Mouse (Mus musculus) E14TG2a.4 (cell line): Measurements from ENCODE around the gene Otop2.

ENCODE experiments used
- H3K27me3 ChIP-seq: 2 replicates; pipeline ENCODE4 v1.6.1; 2014; ENCODE audit warnings: low read length, control low read depth; ENCODE audit not compliant: insufficient read depth
- H3K36me3 ChIP-seq: 2 replicates; pipeline ENCODE4 v1.6.1; 2014; ENCODE audit warnings: low read length, control low read depth; ENCODE audit not compliant: insufficient read depth
- H3K4me1 ChIP-seq: replicated peaks from 2 replicates; pipeline ENCODE4 v1.6.1; 2014; ENCODE audit warnings: low read depth, low read length, control low read depth
- H3K4me3 ChIP-seq: replicated peaks from 2 replicates; pipeline ENCODE4 v1.5.1; 2014; ENCODE audit warnings: mild to moderate bottlenecking, low read length
- H3K9me3 ChIP-seq: 2 replicates; pipeline ENCODE4 v1.6.1; 2014; ENCODE audit warnings: low read length, control low read depth
- CTCF ChIP-seq: conservative IDR thresholded peaks from 2 replicates; pipeline ENCODE4 v1.5.1; 2014; ENCODE audit warnings: low read length
- NANOG ChIP-seq: IDR thresholded peaks from 2 replicates; pipeline ENCODE4 v1.6.1; 2014; ENCODE audit warnings: borderline replicate concordance, low read length, mixed read lengths
- POU5F1 ChIP-seq: IDR thresholded peaks from 2 replicates; pipeline ENCODE4 v1.6.1; 2014; ENCODE audit warnings: low read length, borderline replicate concordance

The Otop2 gene

DNA sequence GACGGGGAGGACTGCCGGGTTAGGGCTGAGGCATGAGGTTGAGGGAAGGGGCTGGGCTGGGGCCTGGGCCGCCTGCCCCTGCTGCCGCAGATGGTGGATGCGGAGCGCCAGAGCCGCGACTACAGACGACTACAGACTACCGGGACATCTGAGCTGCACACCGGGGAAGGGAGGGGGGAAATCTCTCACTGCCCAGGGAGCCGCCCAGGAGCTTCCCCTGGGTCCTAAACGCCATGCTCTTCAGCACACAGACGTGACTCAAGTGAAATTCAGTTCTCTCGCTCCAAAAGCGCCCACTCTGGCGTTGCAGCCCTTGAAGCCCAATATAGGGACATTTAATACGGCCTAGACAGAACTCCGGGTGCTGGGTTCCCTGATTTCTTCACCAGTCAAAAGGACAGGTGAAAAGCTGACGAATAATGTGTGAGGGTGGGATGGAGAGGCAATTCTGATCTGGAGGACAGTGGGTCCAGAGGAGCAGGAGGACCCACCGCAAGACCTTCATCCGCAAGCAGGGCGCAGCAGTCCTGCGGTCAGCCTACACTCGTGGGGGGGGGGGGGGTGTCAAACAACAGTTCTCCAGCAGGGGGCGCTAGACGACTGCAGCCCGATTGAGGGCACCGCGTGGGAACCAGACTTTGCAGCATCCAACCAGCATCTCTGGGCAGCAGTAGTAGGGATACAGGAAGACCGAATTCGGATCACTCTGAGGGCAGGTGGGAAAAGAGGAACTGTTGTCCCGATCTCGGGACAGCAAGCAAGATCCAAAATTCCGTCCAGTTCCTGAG is 15.1 kb downstream of the Otop2 start, which contains the start of gene Ush1g:
Gene Ush1g (minus strand): TSS at position 136 of the 788 bp plus-strand sequence.
- Histone ChIP-seq H3K4me3 (peak within 1 kb of the TSS; percentile 60), H3K9me3 (no peaks in the 10 kb centered on the region), H3K27me3 (peaks cover 83% of the 10 kb centered on the region), H3K4me1 (peaks cover 72% of the 10 kb centered on the region), H3K36me3 (no peaks in the 10 kb centered on the region)
- TF ChIP-seq NANOG (no peak), POU5F1 (no peak), CTCF (peak; percentile 81)

DNA sequence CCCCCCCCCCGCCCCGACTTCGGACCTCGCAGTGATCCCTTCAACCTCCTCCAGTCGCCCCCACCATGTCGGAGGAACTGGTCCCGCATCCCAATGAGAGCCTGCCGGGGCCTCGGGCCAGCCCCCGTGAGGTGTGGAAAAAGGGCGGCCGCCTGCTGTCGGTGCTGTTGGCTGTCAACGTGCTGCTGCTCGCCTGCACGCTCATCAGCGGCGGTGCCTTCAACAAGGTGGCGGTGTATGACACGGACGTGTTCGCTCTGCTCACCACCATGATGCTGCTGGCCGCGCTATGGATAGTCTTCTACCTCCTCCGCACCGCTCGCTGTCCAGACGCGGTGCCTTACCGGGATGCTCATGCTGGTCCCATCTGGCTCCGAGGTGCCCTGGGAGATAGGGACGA is 16.4 kb downstream of the Otop2 start:
- H3K4me3 ChIP-seq: peak overlapping the region; percentile 60
- H3K9me3 ChIP-seq: no peaks in the 10 kb centered on the region
- TF ChIP-seq POU5F1: no peak
- TF ChIP-seq NANOG: no peak
- TF ChIP-seq CTCF: no peak
- no peaks in the 10 kb centered on the region for H3K36me3 ChIP-seq
- peaks cover 59% of the 10 kb centered on the region for H3K4me1 ChIP-seq
- H3K27me3 ChIP-seq: peaks cover 82% of the 10 kb centered on the region

DNA sequence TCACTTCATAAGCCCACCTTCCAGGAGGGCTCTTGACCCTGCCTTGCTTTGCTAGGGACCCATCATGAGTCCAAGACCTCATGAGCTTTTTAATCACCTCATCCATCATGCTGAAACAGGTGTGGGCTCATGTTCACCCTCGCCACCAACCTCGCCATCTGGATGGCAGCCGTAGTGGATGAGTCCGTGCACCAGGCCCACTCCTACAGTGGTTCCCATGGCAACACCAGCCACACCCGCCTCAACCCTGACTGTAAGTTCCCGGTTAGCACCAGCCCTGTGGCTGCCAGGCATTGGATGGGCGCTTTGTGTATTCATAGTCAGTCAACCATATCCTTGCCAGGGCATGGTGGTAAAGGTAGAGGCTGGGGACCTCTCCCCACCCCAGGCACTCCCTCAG is 19.8 kb downstream of the Otop2 start:
- H3K27me3 ChIP-seq: peaks cover 80% of the 10 kb centered on the region
- H3K4me3 ChIP-seq: no peak overlapping the region
- no peak for TF ChIP-seq POU5F1
- no peak for TF ChIP-seq NANOG
- TF ChIP-seq CTCF: no peak
- no peaks in the 10 kb centered on the region for H3K36me3 ChIP-seq
- H3K9me3 ChIP-seq: no peaks in the 10 kb centered on the region
- H3K4me1 ChIP-seq: peaks cover 38% of the 10 kb centered on the region

DNA sequence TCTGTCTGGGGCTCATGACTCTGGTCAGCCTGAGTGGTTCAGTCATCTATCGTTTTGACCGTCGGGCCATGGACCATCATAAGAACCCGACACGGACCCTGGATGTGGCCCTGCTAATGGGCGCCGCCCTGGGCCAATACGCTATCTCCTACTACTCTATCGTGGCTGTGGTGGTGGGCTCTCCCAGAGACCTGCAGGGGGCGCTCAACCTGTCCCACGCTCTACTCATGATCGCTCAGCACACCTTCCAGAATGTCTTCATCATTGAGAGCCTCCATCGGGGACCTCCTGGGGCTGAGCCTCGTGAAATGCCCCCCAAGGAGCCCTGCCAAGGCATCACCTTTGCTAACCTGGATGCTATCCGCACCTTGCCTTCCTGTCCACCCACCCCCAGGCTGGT is 22.4 kb downstream of the Otop2 start:
- H3K9me3 ChIP-seq: no peaks in the 10 kb centered on the region
- peaks cover 20% of the 10 kb centered on the region for H3K4me1 ChIP-seq
- no peak for TF ChIP-seq NANOG
- TF ChIP-seq CTCF: peak; percentile 68
- no peaks in the 10 kb centered on the region for H3K36me3 ChIP-seq
- peaks cover 80% of the 10 kb centered on the region for H3K27me3 ChIP-seq
- H3K4me3 ChIP-seq: no peak overlapping the region

DNA sequence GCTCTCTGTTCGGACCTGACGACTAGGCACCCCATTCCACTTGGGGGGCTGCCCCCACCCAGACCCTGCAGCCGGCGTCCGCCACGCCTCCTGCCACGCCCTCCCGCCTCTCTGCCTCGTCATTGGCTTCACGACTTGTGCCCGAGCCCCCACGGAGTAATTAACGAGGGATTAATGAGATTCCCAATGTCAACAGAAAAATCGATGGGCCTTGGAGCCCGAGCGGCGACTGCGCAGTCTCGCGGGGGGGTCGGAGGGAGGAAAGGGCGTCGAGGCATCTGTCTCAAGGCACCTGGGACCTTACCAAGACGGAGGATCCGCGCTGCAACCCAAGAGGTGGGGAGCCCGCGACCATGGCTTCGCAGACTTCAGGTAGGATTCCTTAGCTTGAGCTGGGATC is 27.6 kb downstream of the Otop2 start, which contains the start of gene Otop3:
Gene Otop3 (plus strand): TSS at position 201 of the 400 bp plus-strand sequence.
- H3K9me3 ChIP-seq: no peaks in the 10 kb centered on the region
- H3K36me3 ChIP-seq: no peaks in the 10 kb centered on the region
- peaks cover 19% of the 10 kb centered on the region for H3K4me1 ChIP-seq
- peaks cover 90% of the 10 kb centered on the region for H3K27me3 ChIP-seq
- H3K4me3 ChIP-seq: peak within 1 kb of the TSS; percentile 32; the same call in 1 of the 2 replicates
- TF ChIP-seq POU5F1 (no peak), CTCF (no peak), NANOG (no peak)

DNA sequence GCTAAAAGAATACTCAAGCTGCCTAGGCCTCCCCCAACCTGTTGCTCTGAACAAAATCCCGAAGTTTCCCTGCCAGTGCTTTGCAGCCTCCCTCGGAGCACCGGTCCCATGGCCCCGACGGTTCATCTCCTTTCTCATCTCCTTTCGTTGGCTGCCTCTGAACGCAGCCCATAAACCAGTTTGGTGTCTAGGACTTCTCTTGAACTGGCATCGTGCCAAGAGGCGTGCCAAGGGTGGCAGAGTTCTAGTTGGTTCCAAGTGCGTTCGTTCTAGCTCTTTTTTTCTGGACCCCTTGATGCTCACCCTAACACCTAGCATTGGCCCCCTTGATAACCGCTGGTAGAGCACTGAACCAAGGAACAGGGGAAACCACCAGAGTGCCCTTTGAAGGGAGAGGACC is 28.3 kb downstream of the Otop2 start:
- Histone ChIP-seq H3K36me3 (no peaks in the 10 kb centered on the region), H3K4me3 (no peak overlapping the region), H3K4me1 (peaks cover 19% of the 10 kb centered on the region), H3K9me3 (no peaks in the 10 kb centered on the region), H3K27me3 (peaks cover 90% of the 10 kb centered on the region)
- TF ChIP-seq NANOG: no peak
- no peak for TF ChIP-seq POU5F1
- no peak for TF ChIP-seq CTCF

DNA sequence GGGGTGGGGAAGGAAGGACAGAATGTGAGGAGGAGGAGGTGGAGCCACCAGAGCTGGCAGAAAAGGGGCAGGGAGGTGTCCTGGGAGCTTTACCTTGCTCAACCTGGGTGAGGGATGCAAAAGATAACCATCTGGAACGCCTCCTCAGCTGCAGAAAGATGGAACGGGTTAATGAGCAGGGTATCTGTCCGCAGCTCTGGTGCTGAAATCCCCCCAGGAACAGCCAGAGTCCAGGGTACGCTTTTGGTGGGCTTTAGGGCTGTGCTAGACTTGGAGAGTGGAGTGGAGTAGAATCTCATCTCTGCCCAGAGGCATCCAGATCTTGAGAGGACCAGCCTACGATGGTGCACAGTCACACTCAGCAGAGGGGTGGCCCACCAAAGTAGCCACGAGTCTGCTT is 29.2 kb downstream of the Otop2 start:
- Histone ChIP-seq H3K4me1 (peaks cover 19% of the 10 kb centered on the region), H3K4me3 (no peak overlapping the region), H3K9me3 (no peaks in the 10 kb centered on the region), H3K36me3 (no peaks in the 10 kb centered on the region), H3K27me3 (peaks cover 92% of the 10 kb centered on the region)
- TF ChIP-seq CTCF: no peak
- no peak for TF ChIP-seq POU5F1
- no peak for TF ChIP-seq NANOG

DNA sequence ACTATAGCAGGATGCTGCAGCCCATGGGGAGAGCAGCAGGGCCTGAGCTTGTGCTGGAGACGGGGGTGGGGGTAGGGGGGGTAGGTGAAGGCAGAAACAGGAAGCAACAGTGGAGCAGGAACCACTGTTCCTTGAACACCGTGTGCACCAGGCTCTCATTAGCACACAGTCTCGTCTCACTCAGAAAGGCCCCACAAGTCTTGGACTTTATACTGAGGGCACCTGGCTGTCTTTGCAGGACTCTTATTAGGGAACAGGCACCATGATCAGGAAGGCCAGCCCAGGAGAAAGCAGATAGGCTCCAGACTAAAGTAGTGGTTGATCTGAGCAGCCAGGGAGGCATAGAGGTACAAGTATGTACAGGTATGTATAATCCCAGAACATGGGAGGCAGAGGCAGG is 30.4 kb downstream of the Otop2 start:
- Histone ChIP-seq H3K4me3 (no peak overlapping the region), H3K36me3 (no peaks in the 10 kb centered on the region), H3K9me3 (no peaks in the 10 kb centered on the region), H3K4me1 (peaks cover 19% of the 10 kb centered on the region), H3K27me3 (peaks cover 84% of the 10 kb centered on the region)
- TF ChIP-seq CTCF (no peak), NANOG (no peak), POU5F1 (no peak)

DNA sequence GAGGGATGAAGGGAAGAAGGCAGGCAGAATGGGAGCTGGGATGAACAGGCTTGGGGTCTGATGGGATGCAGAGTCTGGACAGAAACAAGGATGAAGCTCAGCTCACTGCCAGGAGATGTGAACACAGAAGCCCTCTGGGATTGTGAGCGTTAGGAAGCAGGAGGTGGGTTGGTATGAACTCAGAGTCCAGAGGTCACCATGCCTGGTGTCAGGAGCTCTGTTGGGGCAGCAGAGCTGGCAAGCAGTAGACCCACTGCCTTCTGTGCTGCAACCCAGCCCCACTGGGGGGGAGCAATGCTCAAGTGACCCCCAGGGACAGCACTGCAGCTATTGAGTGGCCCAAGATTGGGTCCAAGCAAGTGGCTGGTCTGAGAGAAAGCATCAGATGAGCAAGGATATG is 30.9 kb downstream of the Otop2 start:
- Histone ChIP-seq H3K4me3 (no peak overlapping the region), H3K4me1 (peaks cover 19% of the 10 kb centered on the region), H3K9me3 (no peaks in the 10 kb centered on the region), H3K27me3 (peaks cover 84% of the 10 kb centered on the region), H3K36me3 (no peaks in the 10 kb centered on the region)
- TF ChIP-seq NANOG: no peak
- no peak for TF ChIP-seq POU5F1
- no peak for TF ChIP-seq CTCF
